Mouse (Mus musculus) embryonic fibroblast, embryonic 13.5 days (primary cell): ENCODE measurements around the gene Brwd1.

Source experiments
- CTCF ChIP-seq: IDR thresholded peaks from 2 replicates; pipeline ENCODE4 v1.5.1; 2011; ENCODE audit warnings: mild to moderate bottlenecking, control low read depth, low read length, moderate library complexity, borderline replicate concordance; ENCODE audit not compliant: insufficient read depth
- POLR2A ChIP-seq: IDR thresholded peaks from 2 replicates; pipeline ENCODE4 v1.6.1; 2011; ENCODE audit warnings: low read depth, mild to moderate bottlenecking, control low read depth, low read length, moderate library complexity

- TF ChIP-seq CTCF (no peak), POLR2A (no peak)
Measured at GRCm38 (mm10) chr16:96066174-96066573, 16.2 kb downstream of the Brwd1 start.
